Mouse (Mus musculus): Measurements from ENCODE around the gene Slc22a17.

Slc22a17 gene

DNA sequence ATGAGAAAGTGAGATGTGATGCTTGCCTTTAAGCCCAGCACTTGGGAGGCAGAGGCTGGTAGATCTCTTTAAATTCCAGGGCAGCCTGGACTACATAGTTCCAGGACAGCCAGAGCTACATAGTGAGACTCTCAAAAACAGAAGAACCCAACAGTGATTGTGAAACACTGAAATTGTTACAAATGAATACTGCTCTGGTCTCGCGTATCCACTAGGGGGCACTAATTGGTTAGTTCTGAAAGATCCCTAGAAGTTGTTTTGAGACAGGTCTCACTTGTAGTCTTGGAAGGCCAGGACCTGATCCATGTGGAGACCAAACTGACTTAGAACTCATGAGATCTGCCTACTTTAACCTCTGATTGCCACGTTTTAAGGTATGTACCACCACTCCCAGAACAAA is 12.5 kb downstream of the Slc22a17 start:
- DNase-seq (ENCODE audit: low read depth, low spot score) = no peak

- no peak for DNase-seq (ENCODE audit: low read depth, low spot score)
Measured at GRCm38 (mm10) chr14:54897445-54897844, 15.5 kb downstream of the Slc22a17 start.

- no peak for DNase-seq (ENCODE audit: low read depth, low spot score)
Measured at GRCm38 (mm10) chr14:54894296-54895151, 18.4 kb downstream of the Slc22a17 start.

GRCm38 (mm10) chr14:54893651-54894181 is 19.2 kb downstream of the Slc22a17 start:
- peak; percentile 98 for DNase-seq (ENCODE audit: low read depth, low spot score)

GRCm38 (mm10) chr14:54892200-54892599 is 20.7 kb downstream of the Slc22a17 start, which contains the start of gene Pabpn1:
Gene Pabpn1 (plus strand): TSS chr14:54892500.
- no peak for DNase-seq (ENCODE audit: low read depth, low spot score)

DNA sequence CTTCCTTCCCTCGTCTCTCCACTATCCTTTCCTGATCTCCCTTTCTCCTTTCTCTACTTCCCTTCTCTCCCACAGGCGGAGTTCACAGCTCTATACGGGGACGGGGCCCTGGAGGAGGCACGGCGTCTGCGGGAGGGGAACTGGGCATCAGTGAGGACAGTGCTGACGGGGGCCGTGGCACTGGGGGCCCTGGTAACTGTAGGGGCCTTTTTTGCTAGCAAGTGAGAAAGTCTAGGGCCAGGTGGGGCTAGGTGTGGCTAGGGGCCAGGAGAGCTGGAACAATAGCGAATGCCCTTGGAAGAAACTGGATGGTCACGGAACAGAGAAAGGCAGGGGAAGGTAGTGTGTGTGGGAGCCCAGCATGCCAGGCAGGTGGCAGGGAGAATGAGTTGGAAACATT is 27.6 kb downstream of the Slc22a17 start:
- DNase-seq (ENCODE audit: low read depth, low spot score) = no peak

GRCm38 (mm10) chr14:54884022-54884712 is 28.8 kb downstream of the Slc22a17 start:
- no peak for DNase-seq (ENCODE audit: low read depth, low spot score)

GRCm38 (mm10) chr14:54883154-54884021 is 29.5 kb downstream of the Slc22a17 start, which contains the start of the genes Bcl2l2 and Gm20521:
Gene Bcl2l2 (plus strand): TSS chr14:54883377.
Gene Gm20521 (plus strand): TSS chr14:54883441.
- DNase-seq (ENCODE audit: low read depth, low spot score) = peak; percentile 76

GRCm38 (mm10) chr14:54877048-54877715 is 35.8 kb downstream of the Slc22a17 start, which contains the start of gene Ppp1r3e:
Gene Ppp1r3e (minus strand): TSS chr14:54877550.
- peak; percentile 40 for DNase-seq (ENCODE audit: low read depth, low spot score)

GRCm38 (mm10) chr14:54876539-54877047 is 36.3 kb downstream of the Slc22a17 start:
- DNase-seq (ENCODE audit: low read depth, low spot score) = peak; percentile 90

DNA sequence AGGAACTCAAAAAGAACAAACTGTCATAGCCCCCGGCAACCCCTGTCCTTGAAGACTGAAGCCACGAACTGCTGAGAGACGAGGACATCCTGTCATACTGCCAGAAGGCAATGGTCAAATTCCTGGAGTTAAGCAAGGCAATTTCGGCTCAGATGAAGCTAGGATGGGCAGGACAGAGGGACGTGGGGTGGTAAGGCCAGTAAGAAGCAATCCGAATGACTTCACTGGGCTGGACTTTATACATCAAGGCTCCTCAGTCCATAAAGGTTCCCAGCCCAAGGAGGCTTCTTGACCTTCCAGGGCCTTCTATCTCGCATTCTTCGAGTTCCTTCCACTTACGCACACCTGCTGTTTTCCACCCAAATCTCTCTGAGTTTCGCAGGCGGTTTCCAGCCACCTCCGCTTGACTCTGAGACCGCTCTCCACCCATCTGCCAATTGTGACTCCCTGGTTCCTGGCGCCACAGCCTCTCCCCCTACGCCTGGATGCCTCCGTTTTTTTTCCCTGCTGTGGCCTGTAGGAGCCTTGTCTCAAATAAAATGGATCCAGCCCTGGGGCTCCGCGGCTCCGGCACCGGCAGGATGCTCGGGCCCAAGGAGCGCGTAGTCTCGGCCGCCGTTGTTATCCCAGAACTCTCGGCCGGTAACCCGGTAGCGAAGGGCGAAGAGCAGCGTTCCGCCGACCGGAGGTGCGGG is 36.9 kb downstream of the Slc22a17 start:
- peak; percentile 38 for DNase-seq (ENCODE audit: low read depth, low spot score)

GRCm38 (mm10) chr14:54874165-54874564 is 38.8 kb downstream of the Slc22a17 start:
- DNase-seq (ENCODE audit: low read depth, low spot score) = no peak

GRCm38 (mm10) chr14:54870861-54871260 is 42.1 kb downstream of the Slc22a17 start, which contains the start of gene Homez:
Gene Homez (minus strand): TSS chr14:54870961.
- no peak for DNase-seq (ENCODE audit: low read depth, low spot score)

- DNase-seq (ENCODE audit: low read depth, low spot score) = no peak
Measured at GRCm38 (mm10) chr14:54868026-54868425, 44.9 kb downstream of the Slc22a17 start.

GRCm38 (mm10) chr14:54866936-54867335 is 46.0 kb downstream of the Slc22a17 start:
- no peak for DNase-seq (ENCODE audit: low read depth, low spot score)

GRCm38 (mm10) chr14:54866268-54866667 is 46.7 kb downstream of the Slc22a17 start:
- no peak for DNase-seq (ENCODE audit: low read depth, low spot score)

DNA sequence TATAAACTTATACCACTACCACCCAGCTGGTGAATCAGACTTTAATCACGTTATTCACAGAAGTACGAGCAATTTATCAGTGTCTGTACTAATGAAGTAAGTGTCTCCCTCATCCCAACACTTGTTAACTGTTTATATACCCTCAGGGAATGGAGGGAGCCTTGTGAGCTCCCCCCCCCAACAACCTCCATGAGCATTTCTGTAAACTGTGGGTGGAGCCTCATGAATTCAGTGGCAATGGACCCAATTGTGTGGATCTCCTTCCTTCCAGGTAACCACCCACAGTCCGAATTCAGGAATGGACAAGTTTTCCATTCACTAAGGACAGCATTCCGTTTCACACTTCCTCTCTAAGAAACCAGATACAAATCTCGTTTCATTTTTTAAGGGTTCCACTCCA is 47.3 kb downstream of the Slc22a17 start:
- no peak for DNase-seq (ENCODE audit: low read depth, low spot score)

DNA sequence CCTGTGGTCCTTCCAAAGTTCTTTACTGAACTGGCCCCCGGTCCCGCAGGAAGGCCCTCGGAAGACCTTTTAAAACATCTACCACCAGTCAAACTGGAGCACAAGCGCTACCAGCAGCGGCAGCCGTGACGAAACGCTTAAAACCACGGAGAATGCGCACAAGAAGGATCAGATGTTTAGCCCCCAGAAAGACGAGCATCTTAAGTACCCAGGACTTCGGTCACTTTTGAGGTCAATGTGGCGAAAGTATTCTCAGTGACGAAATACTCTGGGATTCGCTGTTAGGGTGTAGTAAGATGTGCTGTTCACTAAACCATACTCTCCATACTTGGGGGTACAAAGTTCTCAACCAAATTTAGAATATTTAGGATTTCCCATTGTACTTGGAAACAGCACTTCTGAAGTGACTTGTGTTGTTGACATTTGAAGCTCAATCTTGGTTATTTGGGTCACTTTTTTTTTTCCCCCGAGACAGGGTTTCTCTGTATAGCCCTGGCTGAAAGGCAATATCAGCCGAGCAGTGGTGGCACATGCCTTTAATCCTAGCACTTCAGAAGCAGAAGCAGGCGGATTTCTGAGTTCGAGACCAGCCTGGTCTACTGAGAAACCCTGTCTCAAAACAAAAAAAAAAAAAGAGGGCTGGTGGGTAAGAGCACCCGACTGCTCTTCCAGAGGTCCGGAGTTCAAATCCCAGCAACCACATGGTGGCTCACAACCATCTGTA is 48.5 kb downstream of the Slc22a17 start:
- DNase-seq (ENCODE audit: low read depth, low spot score) = no peak
